Mouse (Mus musculus) right cerebral cortex, postnatal 14 days (tissue): ENCODE results near the gene Msantd4.
"Not testable (repeated sequence)": the region's sequence is repeated elsewhere in the genome, so short reads cannot be mapped to it uniquely, and the experiment has no call there.

Source experiments
- DNase-seq: peaks from one replicate; pipeline ENCODE4 v3.0.0; 2022

Msantd4 gene

DNA sequence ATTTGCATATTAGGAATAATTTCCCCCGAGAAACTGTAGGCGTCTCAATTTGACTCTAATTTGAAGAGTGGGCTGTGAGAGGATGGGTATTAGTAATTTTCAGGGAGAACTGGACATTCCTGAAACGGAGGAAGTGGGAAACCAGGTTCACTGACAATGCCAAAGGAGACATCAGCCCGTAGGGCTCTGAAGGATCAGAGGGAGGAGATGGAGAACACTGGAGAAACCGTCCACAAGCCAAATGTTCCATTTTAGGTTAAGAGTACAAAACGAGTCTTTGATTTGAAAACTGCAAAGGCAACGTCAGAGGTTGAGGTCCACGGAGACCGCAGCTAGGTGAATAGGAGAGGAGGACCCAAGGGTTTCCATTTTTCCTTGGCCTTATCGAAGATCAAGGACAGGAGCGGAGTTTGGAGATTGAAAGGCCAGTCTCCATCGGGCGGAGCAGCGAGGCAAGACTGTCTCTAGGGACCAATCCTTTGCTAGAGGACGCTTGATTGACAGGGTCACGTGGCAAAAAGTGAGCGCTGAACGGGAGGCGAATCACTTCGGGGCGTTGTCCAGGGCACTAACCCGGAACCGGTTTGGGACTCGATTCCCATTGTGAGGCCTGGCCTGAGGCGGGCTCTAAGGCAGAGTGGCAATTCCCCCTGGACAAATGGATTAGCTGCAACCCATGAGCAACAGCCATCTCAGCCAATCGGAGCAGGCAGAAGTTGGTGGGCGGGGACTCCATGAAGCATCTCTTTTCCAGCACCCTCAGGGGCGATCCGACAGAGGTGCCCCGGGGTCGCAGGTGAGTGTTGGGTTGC lies at the start of gene Msantd4:
Gene Msantd4 (plus strand): TSS at position 735 of the 812 bp plus-strand sequence.
- peak; percentile 93 for DNase-seq

DNA sequence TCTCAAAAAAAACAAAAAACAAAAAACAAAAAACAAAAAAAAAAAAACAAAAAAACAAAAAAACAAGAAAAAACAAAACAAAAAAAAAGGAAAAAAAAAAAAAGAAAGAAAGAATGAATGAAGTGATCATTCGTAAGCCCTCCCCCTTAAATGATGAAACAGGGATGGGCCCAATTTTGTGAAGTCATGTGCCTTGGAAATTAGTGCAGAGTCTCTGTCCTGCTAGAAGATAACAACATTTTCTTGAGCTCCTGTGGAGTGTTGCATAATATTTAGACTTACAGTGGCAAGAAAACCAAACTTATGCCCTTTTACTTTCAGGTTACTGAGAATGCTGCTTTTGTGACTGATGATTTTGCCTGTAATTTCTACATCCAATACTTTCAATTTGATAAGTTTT lies 23.2 kb upstream of the Msantd4 start:
- no peak for DNase-seq

DNA sequence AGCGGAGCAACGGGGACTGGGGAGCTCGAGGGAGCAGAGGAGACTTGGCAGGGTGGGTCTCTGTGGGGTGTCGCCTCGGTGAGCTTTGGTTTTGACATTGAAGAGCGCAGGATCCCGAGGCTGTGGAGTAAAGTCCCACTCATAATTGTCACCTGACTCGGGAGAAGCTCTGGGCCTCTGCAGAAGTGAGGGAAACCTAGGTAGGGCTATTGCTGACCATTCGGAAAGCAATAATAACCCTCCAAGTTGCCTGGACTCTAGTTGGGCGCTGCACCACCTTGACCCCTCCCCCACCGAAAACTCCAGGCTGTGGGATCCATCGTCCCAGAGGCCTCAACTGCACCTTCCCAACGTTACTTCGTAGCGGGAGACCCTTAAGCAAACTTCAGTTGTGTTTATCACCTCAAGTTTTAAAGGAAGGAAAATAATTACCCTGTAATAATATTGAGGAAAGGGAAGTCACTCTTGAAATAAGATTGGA lies 318 bp downstream of the Msantd4 start:
- DNase-seq: peak; percentile 44

DNA sequence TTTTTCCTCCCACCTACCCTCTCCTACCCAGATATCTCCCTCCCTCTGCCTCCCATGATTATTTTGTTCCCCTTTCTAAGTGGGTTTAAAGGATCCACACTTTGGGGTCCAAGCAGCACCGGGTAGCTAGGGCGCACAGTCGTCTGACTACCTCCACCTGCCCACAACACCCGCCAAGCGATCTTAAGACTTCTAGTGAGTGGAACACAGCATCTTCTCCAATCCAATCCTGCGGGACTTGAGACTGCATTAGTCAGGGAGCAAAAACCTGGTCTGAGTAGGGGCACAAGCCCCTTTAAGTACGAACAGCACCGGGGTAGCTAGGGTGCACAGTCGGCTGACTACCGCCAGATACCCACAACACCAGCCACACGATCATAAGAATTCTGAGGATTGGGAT lies 24.4 kb downstream of the Msantd4 start:
- DNase-seq: not testable (repeated sequence)
